Mouse (Mus musculus) retina, embryonic 14.5 days (tissue): ENCODE results near the gene Ccnjl.
A peak's percentile ranks its signal among the peaks of the same experiment; 100 is the strongest.

Experiments used
- DNase-seq: peaks from one replicate; pipeline ENCODE4 v3.0.0-alpha.2; 2015; ENCODE audit warnings: low spot score

The Ccnjl gene

DNA sequence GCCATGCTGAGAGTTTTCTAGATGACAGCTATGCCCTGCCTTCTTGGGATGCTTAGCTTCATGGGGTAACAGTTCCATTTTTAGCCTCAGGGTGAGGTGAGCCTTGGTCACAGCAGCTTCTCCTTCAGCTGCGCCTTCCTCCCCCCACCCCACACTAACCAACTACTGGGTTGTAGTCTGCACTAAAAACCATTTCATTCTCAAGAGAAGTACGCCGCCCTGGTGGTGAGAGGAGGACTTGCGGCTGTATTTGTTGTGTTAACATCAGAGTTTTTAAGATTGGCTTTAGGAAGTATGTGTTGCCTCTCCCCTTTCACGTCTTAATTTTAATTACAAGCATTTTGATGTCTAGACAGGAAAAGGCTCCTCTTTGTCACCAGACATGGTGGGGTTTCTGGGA lies 39.7 kb downstream of the Ccnjl start:
- peak; percentile 69 for DNase-seq

DNA sequence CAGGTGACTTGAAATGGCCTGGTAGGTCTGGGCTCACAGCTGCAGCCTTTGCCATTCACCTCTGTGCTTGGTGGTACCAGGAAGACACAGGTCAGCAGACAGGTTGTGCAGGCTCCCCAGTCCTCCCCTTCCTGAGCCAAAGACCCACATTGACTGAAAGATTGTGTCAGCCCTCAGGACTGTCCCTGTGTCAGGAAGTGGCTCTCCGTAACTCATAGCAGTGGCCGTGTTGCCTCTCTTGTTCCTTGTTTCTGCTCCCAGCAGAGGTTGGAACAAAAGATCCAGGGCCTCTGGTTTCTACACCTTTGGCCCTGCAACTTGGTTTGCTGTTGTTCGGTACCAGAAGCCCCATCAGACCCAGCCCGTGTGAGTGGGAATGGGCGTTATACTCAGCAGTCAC lies 40.6 kb downstream of the Ccnjl start:
- DNase-seq, result no peak

DNA sequence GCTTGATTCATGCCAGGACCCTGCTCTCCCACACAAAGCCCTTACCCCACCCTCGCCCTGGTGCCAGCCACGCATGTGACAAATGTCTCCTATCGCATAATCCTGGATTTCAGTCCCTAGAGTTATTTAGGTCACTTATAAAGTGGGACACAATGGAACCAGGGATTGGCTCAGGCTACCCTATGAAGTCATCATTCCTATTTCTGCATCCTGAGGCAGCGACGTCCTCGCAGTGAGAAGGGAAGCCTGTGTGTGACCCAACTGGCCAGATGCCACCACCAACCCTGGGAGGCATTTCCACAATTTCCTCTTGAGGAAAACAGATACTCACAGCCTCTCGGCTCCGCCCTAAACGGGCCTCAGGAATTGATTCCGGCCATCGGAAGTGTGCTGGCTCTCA lies 41.0 kb downstream of the Ccnjl start:
- no peak for DNase-seq

DNA sequence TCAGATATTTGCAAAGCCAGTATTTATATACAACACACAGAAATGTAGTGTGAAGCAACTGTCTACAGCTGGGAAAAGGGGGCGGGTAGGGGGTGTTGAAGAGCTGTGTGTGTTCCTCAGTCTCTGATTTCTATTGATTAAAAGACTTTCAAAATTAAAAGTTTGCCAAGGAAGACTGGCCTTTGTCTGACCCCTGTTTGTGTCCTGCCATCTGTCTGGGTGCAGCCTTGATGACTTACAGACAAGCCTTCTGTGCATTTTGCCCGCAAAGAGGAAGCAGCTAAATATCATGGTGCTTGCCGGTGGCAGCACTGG lies 46.4 kb downstream of the Ccnjl start:
- DNase-seq, result no peak

DNA sequence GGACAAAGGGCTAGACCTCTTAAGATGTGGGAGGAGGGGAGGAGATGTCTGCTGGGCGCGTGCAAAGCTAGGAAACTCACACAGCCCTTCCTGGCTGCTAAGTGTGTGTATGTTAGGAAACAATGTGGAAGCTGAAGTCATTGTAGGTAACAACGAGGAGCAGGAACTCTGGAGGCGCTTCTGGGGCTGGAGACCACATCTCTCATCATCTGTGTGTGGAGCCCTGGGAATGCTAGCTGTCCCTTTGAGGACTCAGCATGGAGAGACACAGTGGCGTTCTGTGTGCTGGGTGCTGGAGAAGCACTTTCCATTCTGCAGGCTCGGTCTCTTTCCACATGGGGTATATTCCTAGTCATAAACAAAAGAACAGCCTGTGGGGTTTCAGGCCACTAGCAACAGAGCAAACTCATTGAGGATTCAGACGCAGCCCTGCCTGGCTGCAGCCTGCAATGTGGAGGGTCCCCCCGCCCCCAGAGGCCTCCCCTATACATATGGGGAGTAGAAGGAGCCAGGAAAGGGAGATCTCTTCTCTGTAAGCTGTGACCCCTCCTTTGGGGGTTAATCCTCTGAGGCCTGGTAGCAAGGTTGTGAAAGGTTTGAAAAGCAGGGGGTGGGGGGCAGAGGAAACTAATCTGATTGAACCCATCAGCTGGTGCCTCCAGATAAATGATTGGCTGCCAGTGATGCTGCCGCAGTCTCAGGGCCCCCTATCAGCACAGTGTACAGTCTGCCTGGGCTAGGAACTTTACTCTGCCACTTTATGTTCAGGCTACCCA lies 47.0 kb downstream of the Ccnjl start:
- DNase-seq, result peak; percentile 61

DNA sequence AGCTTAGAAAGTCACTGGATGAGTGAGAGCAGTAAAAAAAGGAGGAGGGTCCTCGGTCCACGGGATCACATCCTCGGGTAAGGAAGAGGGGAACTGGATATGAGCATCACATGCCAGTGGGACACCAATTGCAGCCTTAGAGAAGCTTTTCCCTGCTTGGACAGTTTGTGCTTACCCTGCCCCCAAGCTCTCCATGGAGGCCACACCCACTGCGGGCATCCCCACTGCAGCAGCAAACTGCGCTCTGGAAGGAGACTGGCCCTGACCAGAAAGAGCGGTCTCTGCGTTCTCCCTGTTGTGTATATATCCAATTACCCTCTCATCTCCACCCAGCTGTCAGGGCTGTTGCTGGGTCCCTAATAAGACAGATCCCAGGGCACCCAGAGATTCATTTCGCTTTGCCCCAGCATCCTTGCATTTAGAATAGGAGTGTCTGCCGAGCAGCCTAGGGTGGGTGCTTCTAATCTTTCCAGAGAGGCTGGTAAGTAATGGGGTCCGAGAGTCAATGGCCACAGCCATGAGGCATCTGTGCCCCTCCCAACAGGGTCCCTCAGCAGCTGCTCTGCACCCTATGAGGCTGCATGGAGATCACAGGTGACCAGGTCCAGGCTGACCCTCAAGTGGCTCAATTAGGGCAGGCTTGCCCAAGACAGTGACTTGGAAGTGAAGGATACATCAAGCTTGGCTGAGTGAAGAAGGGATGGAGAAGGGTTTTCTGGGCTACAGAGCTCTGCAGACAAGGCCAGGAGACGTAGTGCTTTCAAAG lies 49.3 kb downstream of the Ccnjl start:
- no peak for DNase-seq

DNA sequence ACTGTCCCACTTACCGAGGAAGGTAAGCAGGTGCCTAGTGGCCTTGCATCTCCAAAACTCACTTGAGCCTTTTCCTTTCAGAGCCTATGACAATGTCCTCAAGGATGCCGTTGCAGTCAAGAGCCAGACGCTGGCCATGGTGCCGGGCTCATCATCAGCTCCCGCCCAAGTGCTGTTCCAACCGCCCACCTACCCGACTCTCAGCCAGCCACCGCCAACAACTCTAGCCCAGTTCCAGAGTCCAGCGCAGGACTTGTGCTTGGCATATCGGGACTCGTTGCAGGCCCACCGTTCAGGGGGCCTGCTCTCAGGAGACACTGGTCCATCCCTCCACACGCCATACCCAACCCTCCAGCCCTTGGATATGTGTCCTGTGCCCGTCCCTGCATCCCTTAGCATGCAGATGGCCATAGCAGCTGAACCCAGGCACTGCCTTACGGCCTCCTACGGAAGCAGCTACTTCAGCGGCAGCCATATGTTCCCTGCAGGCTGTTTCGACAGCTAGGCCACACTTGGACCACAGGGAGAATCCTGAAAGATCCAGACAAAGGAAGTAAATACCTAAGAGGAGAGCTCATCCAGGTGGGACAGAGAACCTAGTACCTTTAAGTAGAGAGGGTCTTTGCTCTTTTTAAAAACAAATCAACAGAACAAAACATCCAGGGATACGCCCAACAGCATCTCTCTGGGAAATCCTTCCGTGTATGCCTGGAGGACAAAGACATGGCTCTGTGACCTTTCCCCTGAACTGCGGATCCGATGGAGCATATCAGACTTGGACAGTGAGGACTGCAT lies 56.8 kb downstream of the Ccnjl start:
- no peak for DNase-seq

DNA sequence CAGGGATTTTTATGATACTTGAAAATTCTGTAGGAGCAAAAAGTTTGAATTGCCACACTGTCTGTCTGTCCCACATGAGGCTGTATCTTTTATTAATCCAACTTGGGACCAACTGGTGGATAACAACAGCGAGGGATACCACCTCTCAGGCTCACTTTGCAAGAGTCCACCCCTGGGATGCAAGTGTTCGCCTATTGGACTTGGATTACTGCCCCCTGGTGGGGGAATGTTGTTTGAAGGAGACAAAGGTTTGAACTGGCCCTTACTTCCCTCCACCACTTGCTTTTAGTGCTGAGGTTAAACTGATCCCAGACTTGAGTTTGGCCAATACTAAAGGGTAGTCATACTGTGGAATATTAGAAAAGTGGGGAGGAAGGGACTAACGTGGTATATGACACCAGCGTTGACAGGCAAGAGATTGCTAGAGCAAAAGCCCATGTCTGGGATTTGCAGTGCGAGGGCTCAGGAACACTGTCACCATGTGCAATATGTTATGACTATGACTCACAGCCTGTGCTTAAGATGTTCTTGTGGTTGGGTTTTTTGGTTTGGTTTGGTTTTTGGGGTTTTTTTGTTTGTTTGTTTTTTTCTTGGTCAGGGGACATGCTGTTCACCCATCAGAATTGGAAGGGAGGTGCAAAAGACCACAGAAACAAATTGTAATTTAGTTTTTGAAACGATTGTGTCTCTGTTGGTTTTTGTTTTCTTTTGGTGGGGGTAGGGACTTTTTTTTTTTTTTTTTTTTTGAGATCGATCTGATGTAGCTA lies 57.9 kb downstream of the Ccnjl start, which contains the start of gene 4933415A04Rik:
Gene 4933415A04Rik, plus strand, starts transcription at position 717 of the 767 bp plus-strand sequence.
- DNase-seq, result peak; percentile 92

DNA sequence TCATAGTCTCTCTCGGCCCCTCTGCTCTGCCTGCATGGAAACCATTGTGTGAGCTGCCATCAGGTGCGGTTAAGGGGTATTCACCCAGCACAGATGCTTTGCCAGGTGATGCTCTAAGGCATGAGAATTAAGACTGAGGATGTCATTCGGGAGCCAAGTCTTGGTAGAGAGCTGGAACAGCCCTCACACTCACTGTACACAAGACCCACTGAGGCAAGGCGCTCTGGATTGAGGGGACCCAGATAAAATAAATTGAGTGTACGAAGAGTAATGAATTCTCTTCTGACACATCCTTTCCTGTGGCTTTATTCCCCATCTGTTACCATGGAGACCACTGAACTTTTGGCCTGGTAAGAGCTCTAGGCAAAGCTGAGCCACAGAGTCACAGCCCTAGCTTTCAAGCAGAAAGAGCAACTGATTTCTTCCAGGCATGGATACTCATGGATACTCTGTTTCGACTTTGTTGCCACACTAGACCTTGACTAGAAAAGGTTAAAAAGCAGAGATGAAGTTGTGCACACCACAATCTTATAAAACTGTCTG lies 61.0 kb downstream of the Ccnjl start:
- DNase-seq, result no peak

DNA sequence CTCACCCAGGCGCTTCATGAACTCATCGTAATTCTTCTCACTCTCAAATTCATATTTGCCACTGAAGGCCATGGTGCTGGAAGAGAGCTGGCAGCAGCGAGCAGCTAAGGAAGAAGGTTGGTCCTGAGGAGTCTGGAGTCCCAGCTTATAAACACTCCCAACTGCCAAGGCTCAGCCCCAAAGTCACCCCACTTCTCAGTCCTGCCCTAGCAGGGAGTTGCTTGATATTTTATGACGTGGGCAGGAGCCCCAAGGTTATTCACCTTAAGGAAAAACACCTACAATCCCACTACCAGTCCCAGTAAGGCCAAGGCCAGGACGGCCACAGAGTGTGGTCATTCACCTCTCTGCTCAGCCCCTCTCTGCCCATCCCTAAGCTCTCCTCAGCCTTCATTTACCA lies 72.9 kb downstream of the Ccnjl start, which contains the start of gene Fabp6:
Gene Fabp6, minus strand, starts transcription at position 101 of the 400 bp plus-strand sequence.
- DNase-seq, result no peak

DNA sequence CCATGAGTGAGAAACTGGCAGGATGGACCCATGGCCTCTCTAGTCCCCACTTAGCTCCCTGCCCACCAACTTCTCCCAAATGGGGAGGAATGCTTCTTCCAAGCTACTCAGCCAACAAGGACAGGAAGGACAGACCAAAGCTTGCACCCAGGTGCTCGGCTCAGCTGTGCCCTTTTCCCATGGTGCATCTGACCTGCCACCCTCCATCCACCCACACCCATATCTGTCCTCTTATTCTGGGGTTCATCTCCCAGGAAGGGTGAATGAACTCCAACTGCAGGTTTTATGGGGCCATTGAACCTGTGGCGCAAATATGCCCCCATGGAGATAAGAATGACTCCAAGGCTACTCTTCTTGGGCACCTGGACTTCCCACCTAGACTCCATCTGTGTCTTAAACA lies 75.6 kb downstream of the Ccnjl start:
- no peak for DNase-seq

DNA sequence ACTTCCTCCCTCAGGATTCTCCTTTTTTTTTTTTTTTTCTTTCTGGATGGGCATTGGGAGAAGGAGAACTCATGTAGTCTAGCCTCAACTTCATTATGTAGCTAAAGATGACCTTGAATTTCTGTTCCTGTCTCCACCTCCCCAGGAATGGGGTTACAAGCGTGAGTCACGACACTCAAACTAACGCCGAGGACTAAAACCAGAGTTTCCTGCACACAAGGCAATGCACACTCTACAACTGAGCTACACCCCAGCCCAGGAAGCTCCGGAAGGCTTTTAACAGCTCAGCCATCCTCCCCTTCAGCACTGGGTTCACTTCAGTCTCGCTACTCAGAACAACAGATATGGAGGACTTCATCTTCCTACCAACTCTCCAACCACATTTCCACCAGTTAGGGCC lies 76.3 kb downstream of the Ccnjl start:
- DNase-seq, result no peak

DNA sequence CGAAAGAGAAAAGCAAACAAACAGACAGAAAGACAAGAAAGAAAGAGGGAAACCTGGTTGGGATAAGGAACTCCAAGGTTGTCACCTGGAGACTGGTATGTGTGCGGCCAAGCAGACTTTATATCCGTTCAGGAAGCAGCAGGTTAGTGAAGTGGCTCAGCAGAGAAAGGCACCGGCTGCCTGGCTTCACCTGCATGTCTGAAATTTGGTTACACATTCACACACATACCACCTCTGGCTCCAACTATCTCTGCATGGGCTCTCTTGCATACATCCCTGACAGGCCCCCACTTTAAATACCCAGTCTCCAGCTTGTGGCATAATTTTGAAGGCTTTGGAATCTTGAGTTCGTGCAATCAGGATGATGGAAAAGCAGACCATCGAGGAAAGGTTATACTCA lies 77.3 kb downstream of the Ccnjl start:
- DNase-seq, result no peak

DNA sequence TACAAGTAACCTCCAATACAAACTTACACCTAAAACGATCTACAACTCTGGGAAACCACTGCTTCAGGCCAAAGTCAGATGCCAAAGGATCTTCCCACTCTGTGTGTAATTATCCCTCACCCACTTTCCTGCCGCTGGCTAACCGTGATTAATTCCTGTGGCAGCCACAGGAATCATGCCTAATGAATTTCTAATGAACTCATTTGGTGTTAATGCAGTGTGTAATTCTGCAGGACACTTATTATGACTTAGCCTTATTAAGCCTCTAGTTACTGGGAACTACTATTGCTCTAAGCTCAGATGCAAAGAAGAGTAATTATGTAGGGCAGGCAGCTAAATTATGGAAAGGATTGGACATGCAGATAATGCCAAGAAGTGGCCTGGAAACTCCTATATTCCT lies 79.9 kb downstream of the Ccnjl start:
- peak; percentile 43 for DNase-seq

DNA sequence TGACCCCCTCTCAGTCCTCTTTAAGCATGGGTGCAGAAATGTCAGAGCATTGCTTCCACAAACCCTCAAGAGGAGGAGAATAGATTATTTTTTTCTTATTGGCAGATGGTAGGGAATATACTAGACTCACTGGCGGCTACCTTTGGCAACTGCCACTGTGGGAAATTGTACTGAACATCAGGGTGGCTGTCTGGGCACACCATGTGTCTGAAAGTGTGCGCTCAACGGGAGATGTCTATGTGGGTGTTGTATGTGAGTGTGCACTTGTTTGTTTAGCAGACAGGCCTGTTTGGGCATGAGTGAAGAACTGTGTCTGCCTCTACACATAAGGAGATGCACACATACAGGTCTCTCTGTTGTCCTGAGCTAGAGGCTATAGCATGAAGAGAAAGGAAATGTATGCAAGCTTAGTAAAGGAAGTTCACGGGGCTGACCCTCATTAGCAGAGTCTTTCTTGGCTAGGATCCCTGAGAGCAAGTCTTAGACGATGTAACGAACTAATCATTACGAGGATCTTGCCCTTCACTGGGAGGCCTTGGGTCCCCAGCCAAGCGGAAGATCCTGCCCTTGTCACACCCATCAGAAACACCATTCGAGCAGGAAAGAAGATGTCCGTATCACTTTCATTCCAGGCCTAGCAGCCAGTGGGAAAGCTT lies 81.5 kb downstream of the Ccnjl start:
- DNase-seq, result peak; percentile 55

DNA sequence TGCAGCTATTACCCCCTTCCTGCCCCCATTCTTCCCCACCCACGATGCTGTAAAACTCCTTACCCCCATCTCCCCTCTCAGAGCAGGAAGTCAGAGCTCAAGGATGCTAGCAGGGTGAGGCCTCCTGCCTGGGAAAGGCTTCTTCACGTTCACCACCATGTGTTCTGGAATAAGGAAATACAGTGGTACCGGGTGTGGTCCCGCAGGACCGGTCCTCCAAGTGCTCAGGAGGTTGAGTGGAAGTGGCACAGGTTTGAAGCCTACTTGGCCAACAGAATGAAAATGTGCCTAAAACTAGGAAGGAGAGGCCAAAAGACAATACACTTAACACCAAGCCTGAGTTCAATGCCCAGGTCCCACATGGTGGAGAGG lies 82.1 kb downstream of the Ccnjl start:
- DNase-seq, result no peak

DNA sequence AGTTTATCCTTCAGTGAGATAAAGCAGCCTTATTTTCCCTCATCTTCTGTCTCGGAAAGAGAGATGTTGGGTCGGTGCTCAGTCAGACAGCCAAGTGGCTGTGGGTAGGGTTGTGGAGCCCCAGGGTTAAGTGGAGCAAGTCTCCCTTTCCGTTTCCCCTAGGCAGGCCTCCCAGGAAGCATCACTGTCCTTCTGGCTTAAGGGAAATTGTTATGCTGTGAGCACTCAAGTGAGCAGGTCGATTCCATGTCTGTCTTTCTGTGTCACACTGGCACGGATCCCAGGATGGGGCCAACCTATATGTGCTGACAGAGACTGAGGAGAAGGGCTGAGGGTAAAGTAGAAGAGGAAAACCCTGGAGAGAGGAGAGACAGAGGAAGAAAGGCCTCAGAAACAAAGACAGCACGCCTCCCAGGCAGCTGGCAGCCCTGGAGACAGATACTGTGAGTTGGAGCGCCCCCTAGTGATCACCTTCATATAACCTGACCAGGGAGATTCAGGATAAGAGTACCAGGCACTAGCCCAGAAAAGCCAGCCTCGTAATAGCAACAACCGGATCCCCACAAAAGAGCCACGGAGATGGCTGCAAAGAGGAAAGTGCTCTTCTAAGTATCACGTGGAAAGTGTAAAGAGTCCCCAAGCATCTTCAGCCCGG lies 84.4 kb downstream of the Ccnjl start:
- peak; percentile 98 for DNase-seq

DNA sequence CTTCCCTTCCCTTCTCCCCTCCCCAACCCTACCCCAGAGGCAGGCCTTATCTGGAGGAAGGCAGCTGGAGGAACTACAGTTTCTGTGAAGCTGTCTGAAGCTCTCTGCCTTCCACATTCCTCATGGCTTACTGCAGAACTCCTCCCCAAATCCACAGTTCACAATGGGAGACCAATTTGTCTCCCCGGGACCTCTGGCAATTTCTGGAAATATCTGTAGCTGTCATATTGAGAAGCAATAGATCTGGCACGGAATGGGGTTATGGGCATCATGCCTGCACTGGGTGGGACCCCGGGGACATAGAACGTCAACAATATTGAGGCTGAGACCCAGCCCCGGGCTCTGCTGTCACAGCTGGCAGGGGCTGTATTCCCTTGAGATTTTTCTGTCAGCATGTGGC lies 89.3 kb downstream of the Ccnjl start:
- peak; percentile 50 for DNase-seq

DNA sequence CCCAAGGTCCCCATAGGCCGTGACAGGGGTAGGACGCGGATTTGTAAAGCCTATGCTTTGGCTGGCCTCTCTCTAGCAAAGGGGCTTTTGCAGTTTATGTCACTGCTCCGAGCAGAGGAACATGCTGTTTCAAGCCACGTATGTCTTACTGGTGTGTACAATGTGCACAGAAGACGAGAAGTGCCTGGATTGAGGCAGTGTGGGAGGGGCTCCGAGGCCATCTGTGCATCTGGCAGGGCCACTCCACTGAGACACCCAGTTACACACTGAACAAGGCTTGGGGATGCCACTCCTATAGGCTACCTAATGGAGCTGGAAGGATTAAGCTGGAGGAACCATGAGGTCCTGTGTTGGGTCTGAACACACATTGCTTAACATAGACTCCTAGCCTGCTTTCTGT lies 89.8 kb downstream of the Ccnjl start:
- peak; percentile 28 for DNase-seq

DNA sequence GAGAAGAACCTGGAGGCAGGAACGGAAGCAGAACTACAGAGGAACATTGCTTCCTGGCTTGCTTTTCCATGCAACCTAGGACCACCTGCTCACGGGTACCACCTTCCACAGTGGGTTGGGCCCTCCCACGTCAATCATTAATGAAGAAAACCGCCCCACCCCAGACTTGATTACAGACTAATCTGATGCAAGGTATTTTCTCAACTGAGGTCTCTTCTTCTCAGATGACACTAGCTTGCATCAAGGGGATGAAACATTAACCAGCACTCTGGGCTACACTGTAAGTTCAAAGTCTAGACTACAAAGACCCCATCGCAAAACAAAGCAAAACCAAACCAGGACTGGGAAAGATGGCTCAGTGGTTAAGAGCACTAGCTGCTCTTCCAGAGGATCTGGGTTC lies 93.2 kb downstream of the Ccnjl start:
- DNase-seq, result no peak

DNA sequence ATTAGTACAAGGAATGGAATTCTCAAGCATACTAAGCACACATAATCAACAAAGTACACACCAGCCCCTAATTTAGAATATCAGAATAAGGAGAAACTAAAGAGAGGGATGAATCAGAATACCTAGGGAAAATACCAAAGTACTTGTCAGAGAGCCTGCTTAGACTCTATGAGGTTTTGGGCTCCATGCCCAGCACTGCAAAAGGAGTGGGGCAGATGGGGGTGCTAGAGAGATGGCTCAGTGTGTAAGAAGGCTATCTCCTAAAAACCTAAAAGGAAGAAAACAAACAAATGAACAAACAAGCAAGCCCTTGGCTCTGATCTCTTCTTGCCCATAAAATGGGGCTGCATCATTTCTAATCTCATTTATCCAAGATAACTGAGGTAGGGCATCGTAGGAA lies 95.8 kb downstream of the Ccnjl start:
- no peak for DNase-seq
